Mouse (Mus musculus): ENCODE results near the gene Tcaf2. TPM values are rescaled to one million over a fixed set of nuclear protein-coding genes. Genes with fewer than 3 reads are reported as not detected.

Tcaf2 gene
- polyA plus RNA-seq, 1 experiment: 7.9 TPM

- H3K27ac ChIP-seq (ENCODE audit: control insufficient read depth, insufficient read depth, low read length): no peak overlapping the region
- no peaks in the 10 kb centered on the region for H3K4me1 ChIP-seq (replicated peaks; ENCODE audit: control insufficient read depth, insufficient read depth, low read length)
- H3K36me3 ChIP-seq (ENCODE audit: control insufficient read depth, insufficient read depth, low read length): no peaks in the 10 kb centered on the region
- no peak overlapping the region for H3K4me3 ChIP-seq (ENCODE audit: control insufficient read depth, insufficient read depth, low read length)
- DNase-seq: no peak
- no peak for TF ChIP-seq POLR2A (IDR thresholded peaks at IDR 0.05; ENCODE audit: control insufficient read depth, extremely low read depth, insufficient read depth, low read length, poor library complexity)
- TF ChIP-seq CTCF (IDR thresholded peaks at IDR 0.05; ENCODE audit: borderline replicate concordance, control insufficient read depth, extremely low read depth, insufficient read depth, low read length, poor library complexity): no peak
- 71% methylated on average over 9 of the region's 9 CpGs for WGBS
- H3K27me3 ChIP-seq (ENCODE audit: control insufficient read depth, insufficient read depth, low read length): no peaks in the 10 kb centered on the region
Observed at GRCm38 (mm10) chr6:42582741-42583487, 62.1 kb downstream of the Tcaf2 start.

DNA sequence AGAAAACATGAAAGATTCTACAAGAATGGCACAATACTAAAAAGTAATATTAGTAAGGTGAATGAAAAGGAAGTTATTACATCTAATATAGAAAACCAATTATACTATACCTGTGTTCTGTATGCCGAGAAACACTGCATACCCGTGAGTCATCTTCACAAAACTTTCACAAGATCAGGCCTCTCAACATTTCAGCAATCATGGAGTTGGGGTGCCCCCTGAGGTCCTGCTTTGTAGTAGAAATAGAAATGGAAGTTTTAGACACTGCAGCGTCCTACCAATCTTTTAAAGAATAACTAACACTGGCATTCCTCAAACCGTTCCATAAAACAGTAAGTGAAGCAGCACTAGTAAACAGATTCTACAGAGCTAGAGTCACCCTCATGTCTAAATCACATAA, 66.4 kb downstream of the Tcaf2 start:
- WGBS: 64% methylated on average over 4 of the region's 4 CpGs
- H3K27ac ChIP-seq (ENCODE audit: control insufficient read depth, insufficient read depth, low read length): no peak overlapping the region
- H3K4me1 ChIP-seq (replicated peaks; ENCODE audit: control insufficient read depth, insufficient read depth, low read length): no peaks in the 10 kb centered on the region
- no peaks in the 10 kb centered on the region for H3K27me3 ChIP-seq (ENCODE audit: control insufficient read depth, insufficient read depth, low read length)
- TF ChIP-seq POLR2A (IDR thresholded peaks at IDR 0.05; ENCODE audit: control insufficient read depth, extremely low read depth, insufficient read depth, low read length, poor library complexity) (no peak), CTCF (IDR thresholded peaks at IDR 0.05; ENCODE audit: borderline replicate concordance, control insufficient read depth, extremely low read depth, insufficient read depth, low read length, poor library complexity) (no peak)
- H3K36me3 ChIP-seq (ENCODE audit: control insufficient read depth, insufficient read depth, low read length): no peaks in the 10 kb centered on the region
- no peak for DNase-seq
- H3K4me3 ChIP-seq (ENCODE audit: control insufficient read depth, insufficient read depth, low read length): no peak overlapping the region

DNA sequence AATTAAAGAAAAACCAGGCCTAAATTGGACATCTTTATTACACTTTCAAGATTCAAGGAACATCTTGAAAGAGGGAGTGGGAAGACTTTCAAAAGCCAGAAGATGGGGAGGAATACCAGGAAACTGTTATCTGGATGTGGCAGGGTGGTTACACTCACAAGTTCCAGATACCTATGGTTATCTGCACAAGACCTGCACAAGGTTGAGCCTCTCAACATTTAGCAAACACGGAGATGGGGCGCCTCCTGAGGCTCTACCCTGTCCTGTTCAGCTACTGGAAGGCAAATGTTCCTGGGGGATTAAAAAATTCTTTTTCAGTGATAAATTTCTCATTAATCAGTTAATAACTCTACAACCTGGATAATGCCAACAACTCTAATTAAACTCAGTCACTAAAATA, 67.6 kb downstream of the Tcaf2 start:
- Histone ChIP-seq H3K27ac (ENCODE audit: control insufficient read depth, insufficient read depth, low read length) (no peak overlapping the region), H3K4me3 (ENCODE audit: control insufficient read depth, insufficient read depth, low read length) (no peak overlapping the region), H3K36me3 (ENCODE audit: control insufficient read depth, insufficient read depth, low read length) (no peaks in the 10 kb centered on the region), H3K4me1 (replicated peaks; ENCODE audit: control insufficient read depth, insufficient read depth, low read length) (no peaks in the 10 kb centered on the region), H3K27me3 (ENCODE audit: control insufficient read depth, insufficient read depth, low read length) (no peaks in the 10 kb centered on the region)
- DNase-seq: no peak
- no peak for TF ChIP-seq CTCF (IDR thresholded peaks at IDR 0.05; ENCODE audit: borderline replicate concordance, control insufficient read depth, extremely low read depth, insufficient read depth, low read length, poor library complexity)
- TF ChIP-seq POLR2A (IDR thresholded peaks at IDR 0.05; ENCODE audit: control insufficient read depth, extremely low read depth, insufficient read depth, low read length, poor library complexity): no peak
- WGBS: 97% methylated on average over 2 of the region's 2 CpGs

Other genes starting within 250 kb of the Tcaf2 start
- 0.26 and 0.55 TPM in 2 replicates for gene Tas2r143, start 245.0 kb downstream of the Tcaf2 start, polyA plus RNA-seq (2012; rRNA removed)
- 0.15 TPM in 1 of 2 replicates, not detected in the other for gene Tas2r135, start 239.8 kb downstream of the Tcaf2 start, polyA plus RNA-seq (2012; rRNA removed)
- not detected in 2 replicates for gene Tas2r126, start 210.7 kb downstream of the Tcaf2 start, polyA plus RNA-seq (2012; rRNA removed)
- gene Olfr458, start 180.1 kb downstream of the Tcaf2 start, polyA plus RNA-seq (2012; rRNA removed): not detected in 2 replicates
- not detected in 2 replicates for gene Olfr457, start 168.9 kb downstream of the Tcaf2 start, polyA plus RNA-seq (2012; rRNA removed)
- gene Olfr456, start 158.0 kb downstream of the Tcaf2 start, polyA plus RNA-seq (2012; rRNA removed): not detected in 2 replicates
- gene Olfr455, start 97.7 kb downstream of the Tcaf2 start, polyA plus RNA-seq (2012; rRNA removed): not detected in 2 replicates
- gene Tcaf3, start 47.6 kb downstream of the Tcaf2 start, polyA plus RNA-seq (2012; rRNA removed): not detected in 2 replicates
- 1.9 and 2.5 TPM in 2 replicates for gene Tcaf1, start 64.8 kb upstream of the Tcaf2 start, polyA plus RNA-seq (2012; rRNA removed)
- not detected in 2 replicates for gene Olfr453, start 94.1 kb upstream of the Tcaf2 start, polyA plus RNA-seq (2012; rRNA removed)
- not detected in 2 replicates for gene Olfr38, start 111.2 kb upstream of the Tcaf2 start, polyA plus RNA-seq (2012; rRNA removed)
- gene Olfr452, start 139.8 kb upstream of the Tcaf2 start, polyA plus RNA-seq (2012; rRNA removed): not detected in 2 replicates
- gene Olfr450, start 166.7 kb upstream of the Tcaf2 start, polyA plus RNA-seq (2012; rRNA removed): not detected in 2 replicates
- gene Olfr449, start 189.1 kb upstream of the Tcaf2 start, polyA plus RNA-seq (2012; rRNA removed): not detected in 2 replicates
- gene Olfr448, start 245.2 kb upstream of the Tcaf2 start, polyA plus RNA-seq (2012; rRNA removed): not detected in 2 replicates